Mouse (Mus musculus) heart, embryonic 16.5 days (tissue): ENCODE data around the gene Il16. TPM values are rescaled to one million over a fixed set of nuclear protein-coding genes. Genes with fewer than 3 reads are reported as not detected.

Experiments used
- ATAC-seq: fragments of 200-750 bp; cut with Nextera tagmentation; replicated peaks from 2 replicates; pipeline ENCODE4 v1.8.0; 2017; ENCODE audit warnings: moderate number of reproducible peaks; ENCODE audit not compliant: insufficient read depth, low FRiP score; ENCODE audit errors: extremely low read depth
- H3K27ac ChIP-seq: fragments of 300-500 bp; sonication (generic); 2 replicates; pipeline ENCODE4 v1.5.1; 2014; ENCODE audit warnings: mild to moderate bottlenecking, low read length, control low read depth, moderate library complexity
- H3K27me3 ChIP-seq: fragments of 300-500 bp; sonication (generic); 2 replicates; pipeline ENCODE4 v1.6.1; 2014; ENCODE audit warnings: low read length, mixed read lengths; ENCODE audit not compliant: control insufficient read depth, insufficient read depth
- H3K36me3 ChIP-seq: fragments of 300-500 bp; sonication (generic); 2 replicates; pipeline ENCODE4 v1.6.1; 2014; ENCODE audit not compliant: control insufficient read depth, insufficient read depth
- H3K4me1 ChIP-seq: fragments of 300-500 bp; sonication (generic); 2 replicates; pipeline ENCODE4 v1.6.1; 2014; ENCODE audit warnings: low read length, mixed read lengths; ENCODE audit not compliant: control insufficient read depth, insufficient read depth
- H3K4me2 ChIP-seq: fragments of 300-500 bp; sonication (generic); 2 replicates; pipeline ENCODE4 v1.6.1; 2014; ENCODE audit warnings: low read depth, mild to moderate bottlenecking, control low read depth, low read length
- H3K4me3 ChIP-seq: fragments of 300-500 bp; sonication (generic); 2 replicates; pipeline ENCODE4 v1.5.1; 2014; ENCODE audit warnings: mild to moderate bottlenecking, control low read depth, low read length
- H3K9ac ChIP-seq: fragments of 300-500 bp; sonication (generic); 2 replicates; pipeline ENCODE4 v1.6.1; 2014; ENCODE audit warnings: low read length, control low read depth
- H3K9me3 ChIP-seq: fragments of 300-500 bp; sonication (generic); replicated peaks from 2 replicates; pipeline ENCODE4 v1.6.1; 2016; ENCODE audit warnings: low read length; ENCODE audit not compliant: control insufficient read depth
- WGBS: fragments of 180-500 bp; shearing (Covaris S2); extraction: QIAGEN DNeasy Blood & Tissue Kit; methylation state at CpG from one replicate; pipeline ENCODE4 v1.1.7; 2014; 5-methylcytosine and 5-hydroxymethylcytosine counted together
- polyA plus RNA-seq: library from polyadenylated mRNA; unstranded; fragments of >200 nt; fragmentation: Nextera tagmentation; extraction: Ambion mirVana; gene quantifications from 2 replicates; pipeline ENCODE4 v1.2.1, GENCODE M21; 2015

The Il16 gene
- polyA plus RNA-seq, 1 experiment from 2014 or later, result 12.0 TPM

GRCm38 (mm10) chr7:83645476-83645875 is 100.0 kb downstream of the Il16 start:
- Histone ChIP-seq H3K9ac (no peak overlapping the region), H3K4me2 (no peak overlapping the region), H3K4me3 (no peak overlapping the region), H3K27me3 (no peaks in the 10 kb centered on the region), H3K36me3 (peaks cover 9% of the 10 kb centered on the region), H3K27ac (no peak overlapping the region), H3K4me1 (peaks cover 31% of the 10 kb centered on the region), H3K9me3 (no peaks in the 10 kb centered on the region)
- 86% methylated on average over 5 of the region's 5 CpGs for WGBS
- no peak for ATAC-seq

DNA sequence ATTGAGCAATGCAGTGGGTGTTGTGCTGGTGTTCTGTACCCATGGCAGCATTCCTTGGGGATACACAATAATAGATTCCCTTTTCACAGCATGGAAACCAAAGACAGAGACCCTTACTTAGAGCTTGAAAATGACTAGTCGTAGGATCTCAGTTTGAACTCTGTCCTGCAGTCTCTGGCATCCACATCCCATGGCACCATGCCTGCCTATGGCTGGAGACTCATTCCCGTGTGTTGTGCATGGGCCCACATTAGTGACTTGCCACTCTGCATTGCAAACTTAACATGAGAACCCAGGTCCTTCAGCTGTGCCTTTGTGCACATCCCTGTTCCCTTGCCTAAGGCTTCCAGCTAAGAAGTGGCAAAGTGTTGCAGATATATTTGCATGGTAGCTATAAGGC is 100.8 kb downstream of the Il16 start:
- Histone ChIP-seq H3K4me3 (no peak overlapping the region), H3K27ac (no peak overlapping the region), H3K9ac (no peak overlapping the region), H3K4me2 (no peak overlapping the region), H3K4me1 (peaks cover 31% of the 10 kb centered on the region), H3K27me3 (no peaks in the 10 kb centered on the region), H3K9me3 (no peaks in the 10 kb centered on the region), H3K36me3 (peaks cover 9% of the 10 kb centered on the region)
- ATAC-seq, result no peak
- WGBS, result 87% methylated on average over 2 of the region's 2 CpGs

GRCm38 (mm10) chr7:83643581-83643980 is 101.9 kb downstream of the Il16 start:
- no peak overlapping the region for H3K27ac ChIP-seq
- no peak for ATAC-seq
- H3K36me3 ChIP-seq, result peaks cover 13% of the 10 kb centered on the region
- H3K4me3 ChIP-seq, result no peak overlapping the region
- no peaks in the 10 kb centered on the region for H3K27me3 ChIP-seq
- no peak overlapping the region for H3K9ac ChIP-seq
- H3K4me2 ChIP-seq, result no peak overlapping the region
- 54% methylated on average over 6 of the region's 6 CpGs for WGBS
- peaks cover 31% of the 10 kb centered on the region for H3K4me1 ChIP-seq
- no peaks in the 10 kb centered on the region for H3K9me3 ChIP-seq

DNA sequence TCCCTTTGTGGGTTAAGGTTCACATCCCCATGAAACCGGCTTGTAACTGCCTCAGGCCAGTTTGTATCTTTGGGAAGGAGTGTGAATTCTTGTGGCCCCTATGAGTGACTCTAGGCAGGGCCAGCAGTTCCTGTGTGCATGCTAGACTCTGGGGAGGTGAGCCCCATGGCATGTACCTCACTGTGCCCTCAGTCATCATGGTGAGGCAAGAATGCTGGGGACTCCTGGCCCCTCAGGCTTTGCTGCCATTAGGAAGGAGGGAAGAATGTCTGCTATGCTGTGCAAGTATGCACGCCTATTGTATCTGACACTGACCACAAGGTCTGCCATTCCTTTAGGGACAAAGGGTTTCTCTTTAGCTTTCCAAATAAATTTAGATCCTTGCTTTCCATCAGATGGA is 104.4 kb downstream of the Il16 start:
- 44% methylated on average over 2 of the region's 2 CpGs for WGBS
- peak overlapping the region; percentile 43 for H3K27ac ChIP-seq
- peak; percentile 34; the same call in 1 of the 2 replicates for ATAC-seq
- no peak overlapping the region for H3K4me3 ChIP-seq
- no peak overlapping the region for H3K9ac ChIP-seq
- H3K36me3 ChIP-seq, result peaks cover 31% of the 10 kb centered on the region
- peaks cover 31% of the 10 kb centered on the region for H3K4me1 ChIP-seq
- no peaks in the 10 kb centered on the region for H3K9me3 ChIP-seq
- no peak overlapping the region for H3K4me2 ChIP-seq
- no peaks in the 10 kb centered on the region for H3K27me3 ChIP-seq

- H3K27ac ChIP-seq, result peak overlapping the region; percentile 43
- ATAC-seq, result no peak
- H3K4me2 ChIP-seq, result no peak overlapping the region
- H3K27me3 ChIP-seq, result no peaks in the 10 kb centered on the region
- no peaks in the 10 kb centered on the region for H3K9me3 ChIP-seq
- peaks cover 31% of the 10 kb centered on the region for H3K36me3 ChIP-seq
- H3K4me1 ChIP-seq, result peaks cover 31% of the 10 kb centered on the region
- WGBS, result 83% methylated on average over 5 of the region's 5 CpGs
- no peak overlapping the region for H3K9ac ChIP-seq
- H3K4me3 ChIP-seq, result no peak overlapping the region
Measured at GRCm38 (mm10) chr7:83640581-83640980, 104.9 kb downstream of the Il16 start.

DNA sequence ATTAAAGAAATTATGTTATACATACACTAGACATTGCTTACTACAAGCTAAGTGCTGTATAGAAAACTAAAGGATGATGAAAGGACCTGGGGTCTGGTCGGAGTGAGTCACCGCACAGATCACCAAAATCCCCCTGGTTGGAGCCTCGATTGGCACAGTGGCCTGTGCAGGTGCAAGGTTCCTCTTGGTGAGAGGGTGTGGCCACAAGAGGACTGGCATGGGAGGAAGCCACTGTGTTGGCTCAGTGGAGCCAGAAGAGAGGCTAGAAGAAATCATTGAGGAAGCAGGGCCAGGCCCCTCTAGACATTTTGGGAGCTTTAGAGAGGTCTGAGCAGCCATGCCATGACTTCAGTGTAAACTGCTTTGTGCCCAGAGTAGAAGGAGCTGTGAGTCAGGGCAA is 106.4 kb downstream of the Il16 start:
- Histone ChIP-seq H3K9ac (no peak overlapping the region), H3K9me3 (no peaks in the 10 kb centered on the region), H3K36me3 (peaks cover 27% of the 10 kb centered on the region), H3K27me3 (no peaks in the 10 kb centered on the region), H3K27ac (no peak overlapping the region), H3K4me3 (no peak overlapping the region), H3K4me1 (peaks cover 31% of the 10 kb centered on the region), H3K4me2 (no peak overlapping the region)
- 72% methylated on average over 3 of the region's 3 CpGs for WGBS
- no peak for ATAC-seq

DNA sequence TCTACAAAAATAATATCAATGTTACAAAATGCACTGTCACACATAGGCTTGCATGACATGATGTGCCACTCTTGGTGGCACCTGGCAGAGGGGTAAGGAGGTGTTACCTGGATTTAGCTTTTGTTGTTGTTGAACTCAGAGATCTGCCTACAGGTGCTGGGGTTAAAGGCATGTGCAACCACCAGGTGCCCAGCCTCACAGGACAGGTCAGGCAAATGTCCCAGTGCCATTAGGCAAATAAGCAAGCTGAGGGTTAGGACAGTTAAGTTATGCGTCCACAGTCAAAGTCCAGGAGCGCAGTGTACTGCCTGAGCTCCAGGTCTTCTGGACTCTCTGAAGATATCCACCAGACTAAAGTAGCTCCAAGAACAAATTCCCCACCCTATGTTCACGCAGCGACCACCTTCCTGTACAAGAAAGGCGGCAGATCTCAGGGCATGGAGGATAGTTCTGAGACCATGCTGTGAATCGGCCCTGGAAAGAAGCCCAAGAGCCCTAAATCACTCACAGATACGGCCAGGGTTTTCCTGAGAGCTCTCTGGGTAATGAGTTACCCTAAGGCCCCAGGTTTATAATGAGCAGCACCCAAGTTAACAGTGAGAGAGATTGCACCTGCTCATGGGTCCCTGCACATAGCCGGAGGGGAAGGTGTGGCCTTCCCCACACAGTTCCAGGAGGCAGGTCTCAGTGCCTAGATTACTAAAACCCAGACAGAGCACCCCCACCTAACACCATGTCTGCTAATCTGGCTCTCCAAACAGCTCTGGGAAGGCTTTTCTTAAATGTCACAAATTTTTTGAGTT is 107.5 kb downstream of the Il16 start:
- peaks cover 34% of the 10 kb centered on the region for H3K4me1 ChIP-seq
- H3K4me2 ChIP-seq, result no peak overlapping the region
- H3K36me3 ChIP-seq, result peaks cover 27% of the 10 kb centered on the region
- H3K9ac ChIP-seq, result no peak overlapping the region
- no peak overlapping the region for H3K27ac ChIP-seq
- no peak overlapping the region for H3K4me3 ChIP-seq
- 89% methylated on average over 8 of the region's 8 CpGs for WGBS
- H3K9me3 ChIP-seq, result no peaks in the 10 kb centered on the region
- no peaks in the 10 kb centered on the region for H3K27me3 ChIP-seq
- ATAC-seq, result no peak

GRCm38 (mm10) chr7:83636425-83636824 is 109.1 kb downstream of the Il16 start:
- peaks cover 22% of the 10 kb centered on the region for H3K4me1 ChIP-seq
- H3K9me3 ChIP-seq, result no peaks in the 10 kb centered on the region
- H3K4me3 ChIP-seq, result no peak overlapping the region
- H3K27ac ChIP-seq, result no peak overlapping the region
- no peak overlapping the region for H3K4me2 ChIP-seq
- no peaks in the 10 kb centered on the region for H3K27me3 ChIP-seq
- WGBS, result 90% methylated on average over 8 of the region's 8 CpGs
- no peak for ATAC-seq
- H3K36me3 ChIP-seq, result peaks cover 27% of the 10 kb centered on the region
- H3K9ac ChIP-seq, result no peak overlapping the region

GRCm38 (mm10) chr7:83635726-83636125 is 109.8 kb downstream of the Il16 start:
- peaks cover 26% of the 10 kb centered on the region for H3K36me3 ChIP-seq

More at GRCm38 (mm10) chr7:83635726-83636125, 109.8 kb downstream of the Il16 start:
- no peak overlapping the region for H3K9ac ChIP-seq
- no peak overlapping the region for H3K27ac ChIP-seq
- ATAC-seq, result no peak
- 94% methylated on average over 2 of the region's 2 CpGs for WGBS
- peaks cover 20% of the 10 kb centered on the region for H3K4me1 ChIP-seq
- no peak overlapping the region for H3K4me2 ChIP-seq
- H3K27me3 ChIP-seq, result no peaks in the 10 kb centered on the region
- H3K9me3 ChIP-seq, result no peaks in the 10 kb centered on the region
- H3K4me3 ChIP-seq, result no peak overlapping the region
